Mouse (Mus musculus) midbrain, embryonic 15.5 days (tissue): ENCODE measurements around the gene Tenm1. TPM values are rescaled to one million over a fixed set of nuclear protein-coding genes. Genes with fewer than 3 reads are reported as not detected.

Source experiments
- ATAC-seq: fragments of 200-750 bp; cut with Nextera tagmentation; replicated peaks from 2 replicates; pipeline ENCODE4 v1.8.0; 2017; ENCODE audit warnings: moderate TSS enrichment
- H3K27ac ChIP-seq: fragments of 300-500 bp; sonication (generic); 2 replicates; pipeline ENCODE4 v1.5.1; 2015; ENCODE audit warnings: mild to moderate bottlenecking, inconsistent platforms
- H3K27me3 ChIP-seq: fragments of 300-500 bp; sonication (generic); replicated peaks from 2 replicates; pipeline ENCODE4 v1.6.1; 2015; ENCODE audit warnings: inconsistent platforms
- H3K36me3 ChIP-seq: fragments of 300-500 bp; sonication (generic); replicated peaks from 2 replicates; pipeline ENCODE4 v1.6.1; 2015; ENCODE audit warnings: inconsistent platforms
- H3K4me1 ChIP-seq: fragments of 300-500 bp; sonication (generic); 2 replicates; pipeline ENCODE4 v1.6.1; 2015; ENCODE audit warnings: inconsistent platforms
- H3K4me2 ChIP-seq: fragments of 300-500 bp; sonication (generic); 2 replicates; pipeline ENCODE4 v1.6.1; 2015; ENCODE audit warnings: inconsistent platforms, mild to moderate bottlenecking, moderate library complexity
- H3K4me3 ChIP-seq: fragments of 300-500 bp; sonication (generic); 2 replicates; pipeline ENCODE4 v1.5.1; 2015; ENCODE audit warnings: mild to moderate bottlenecking, inconsistent platforms
- H3K9ac ChIP-seq: fragments of 300-500 bp; sonication (generic); 2 replicates; pipeline ENCODE4 v1.6.1; 2015; ENCODE audit warnings: mild to moderate bottlenecking, inconsistent platforms
- H3K9me3 ChIP-seq: fragments of 300-500 bp; sonication (generic); 2 replicates; pipeline ENCODE4 v1.6.1; 2016; ENCODE audit warnings: inconsistent platforms
- WGBS: fragments of 180-500 bp; shearing (Covaris S2); methylation state at CpG from one replicate; pipeline ENCODE4 v1.1.7; 2015; ENCODE audit warnings: mixed read lengths; 5-methylcytosine and 5-hydroxymethylcytosine counted together
- polyA plus RNA-seq: library from polyadenylated mRNA; unstranded; fragments of >200 nt; fragmentation: Nextera tagmentation; extraction: Ambion mirVana; gene quantifications from 2 replicates; pipeline ENCODE4 v1.2.1, GENCODE M21; 2015

Gene Tenm1
- polyA plus RNA-seq, 1 experiment from 2014 or later: 39.2 TPM

GRCm38 (mm10) chrX:43205003-43205402 lies 223.9 kb downstream of the Tenm1 start:
- Histone ChIP-seq H3K4me1 (no peaks in the 10 kb centered on the region), H3K36me3 (no peaks in the 10 kb centered on the region), H3K9me3 (no peaks in the 10 kb centered on the region), H3K9ac (no peak overlapping the region), H3K4me3 (no peak overlapping the region), H3K27me3 (no peaks in the 10 kb centered on the region), H3K27ac (no peak overlapping the region), H3K4me2 (no peak overlapping the region)
- no peak for ATAC-seq
- 93% methylated on average over 3 of the region's 3 CpGs for WGBS

DNA sequence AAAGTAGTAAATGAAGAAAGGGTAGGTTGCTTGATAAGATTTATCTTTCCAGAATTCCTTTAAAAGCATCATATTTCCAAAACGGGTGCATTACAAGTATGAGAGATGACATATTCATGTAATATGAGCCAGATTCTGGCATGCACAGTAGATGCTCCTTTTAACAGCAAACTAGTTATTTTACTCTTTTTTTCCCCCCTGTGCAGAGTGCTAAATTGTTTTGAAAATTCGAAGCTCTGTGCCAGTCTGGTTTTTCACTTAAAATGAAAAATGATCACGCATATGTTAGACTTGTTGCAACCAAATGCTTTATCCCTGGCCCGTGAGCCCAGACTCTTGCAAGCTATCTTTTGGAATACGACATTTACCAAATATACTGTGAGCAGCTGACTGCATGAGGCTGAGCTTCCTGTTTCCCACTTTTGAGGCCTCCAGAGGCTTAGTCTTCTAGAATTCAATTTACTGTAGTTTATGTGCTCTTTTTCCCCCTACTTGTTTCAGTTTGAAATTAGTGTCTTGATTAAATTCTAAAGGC lies 226.6 kb downstream of the Tenm1 start:
- Histone ChIP-seq H3K9me3 (no peaks in the 10 kb centered on the region), H3K4me1 (no peaks in the 10 kb centered on the region), H3K27ac (no peak overlapping the region), H3K9ac (no peak overlapping the region), H3K4me3 (no peak overlapping the region), H3K4me2 (no peak overlapping the region), H3K27me3 (no peaks in the 10 kb centered on the region), H3K36me3 (no peaks in the 10 kb centered on the region)
- 86% methylated on average over 5 of the region's 5 CpGs for WGBS
- ATAC-seq: no peak

- 91% methylated on average over 1 of the region's 1 CpGs for WGBS
- Histone ChIP-seq H3K27ac (no peak overlapping the region), H3K4me3 (no peak overlapping the region), H3K9ac (no peak overlapping the region), H3K4me1 (no peaks in the 10 kb centered on the region), H3K9me3 (no peaks in the 10 kb centered on the region), H3K27me3 (no peaks in the 10 kb centered on the region), H3K4me2 (no peak overlapping the region), H3K36me3 (no peaks in the 10 kb centered on the region)
- no peak for ATAC-seq
Observed at GRCm38 (mm10) chrX:43182975-43183374, 246.0 kb downstream of the Tenm1 start.

GRCm38 (mm10) chrX:43151561-43151960 lies 277.4 kb downstream of the Tenm1 start:
- no peaks in the 10 kb centered on the region for H3K9me3 ChIP-seq
- ATAC-seq: no peak
- H3K27me3 ChIP-seq: no peaks in the 10 kb centered on the region
- no peak overlapping the region for H3K4me2 ChIP-seq
- no peak overlapping the region for H3K9ac ChIP-seq
- no peaks in the 10 kb centered on the region for H3K36me3 ChIP-seq
- WGBS: 85% methylated on average over 3 of the region's 3 CpGs
- no peak overlapping the region for H3K4me3 ChIP-seq
- no peak overlapping the region for H3K27ac ChIP-seq
- H3K4me1 ChIP-seq: no peaks in the 10 kb centered on the region

DNA sequence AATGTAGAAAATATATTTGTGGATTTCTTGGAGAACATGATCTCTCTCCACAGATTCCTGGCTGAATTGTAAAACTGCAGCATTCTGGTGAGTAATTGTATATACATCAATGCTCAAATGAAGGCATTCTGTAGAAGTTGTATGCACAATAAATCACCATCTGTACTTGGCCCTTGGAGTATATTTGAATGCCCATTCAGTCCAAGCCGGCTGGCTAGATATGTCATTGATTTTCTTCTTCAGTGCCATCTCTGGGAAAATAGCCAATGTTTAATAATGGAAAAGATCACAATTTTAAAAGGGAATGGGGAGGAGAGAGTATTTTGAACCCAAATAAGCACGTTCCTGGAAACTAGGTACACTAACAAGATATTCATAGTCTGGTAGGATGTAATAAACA lies 299.2 kb downstream of the Tenm1 start:
- WGBS: 53% methylated on average over 2 of the region's 2 CpGs
- ATAC-seq: no peak
- Histone ChIP-seq H3K9ac (no peak overlapping the region), H3K9me3 (no peaks in the 10 kb centered on the region), H3K36me3 (no peaks in the 10 kb centered on the region), H3K27ac (no peak overlapping the region), H3K4me1 (no peaks in the 10 kb centered on the region), H3K27me3 (no peaks in the 10 kb centered on the region), H3K4me2 (no peak overlapping the region), H3K4me3 (no peak overlapping the region)

DNA sequence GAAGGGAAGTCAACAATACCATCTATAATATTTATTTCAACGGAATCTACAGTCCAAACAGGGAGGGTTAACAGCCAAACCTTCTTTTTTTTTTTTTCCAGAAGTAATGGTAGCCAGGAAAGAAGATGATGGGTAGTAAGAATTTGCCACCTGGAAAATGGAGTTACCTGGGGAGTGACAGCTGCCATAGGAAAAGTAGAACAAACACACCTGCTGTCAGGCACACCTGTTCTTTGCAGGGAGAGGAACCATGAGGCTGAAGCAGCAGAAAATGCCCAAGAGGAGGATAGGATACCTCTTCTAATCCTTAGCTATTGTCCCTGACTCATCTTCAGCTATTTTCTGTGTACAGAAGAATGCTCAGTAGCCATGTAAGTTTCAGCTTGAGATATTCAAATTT lies 306.4 kb downstream of the Tenm1 start:
- Histone ChIP-seq H3K9me3 (no peaks in the 10 kb centered on the region), H3K4me3 (no peak overlapping the region), H3K4me2 (no peak overlapping the region), H3K9ac (no peak overlapping the region), H3K36me3 (no peaks in the 10 kb centered on the region), H3K27me3 (no peaks in the 10 kb centered on the region), H3K4me1 (no peaks in the 10 kb centered on the region), H3K27ac (no peak overlapping the region)
- ATAC-seq: no peak
- WGBS: 81% methylated on average over 1 of the region's 1 CpGs

GRCm38 (mm10) chrX:43122001-43122400 lies 306.9 kb downstream of the Tenm1 start:
- H3K4me1 ChIP-seq: no peaks in the 10 kb centered on the region
- no peaks in the 10 kb centered on the region for H3K27me3 ChIP-seq
- H3K9ac ChIP-seq: no peak overlapping the region
- no peak for ATAC-seq
- no peak overlapping the region for H3K4me3 ChIP-seq
- no peak overlapping the region for H3K27ac ChIP-seq
- H3K36me3 ChIP-seq: no peaks in the 10 kb centered on the region
- no peaks in the 10 kb centered on the region for H3K9me3 ChIP-seq
- 82% methylated on average over 1 of the region's 1 CpGs for WGBS
- H3K4me2 ChIP-seq: no peak overlapping the region

DNA sequence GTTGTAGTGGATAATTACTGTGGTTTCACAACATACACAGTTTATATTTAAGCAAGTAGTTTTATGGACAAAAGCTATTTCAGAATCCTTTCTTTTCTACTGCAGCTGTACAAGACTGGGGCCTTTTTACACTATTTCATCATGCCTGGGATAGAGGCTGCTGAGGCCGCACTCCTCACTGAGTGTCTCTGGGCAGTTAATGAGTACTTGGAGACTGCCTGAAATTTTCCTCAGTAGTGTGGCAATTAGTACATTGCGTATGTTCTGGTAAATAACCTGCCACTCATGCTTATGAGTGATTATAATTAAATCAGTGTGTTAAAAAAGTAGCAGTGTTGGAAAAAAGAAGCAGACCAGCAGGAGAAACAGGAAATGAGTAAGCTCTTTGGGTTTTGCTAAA lies 442.8 kb downstream of the Tenm1 start:
- Histone ChIP-seq H3K4me2 (no peak overlapping the region), H3K4me1 (no peaks in the 10 kb centered on the region), H3K4me3 (no peak overlapping the region), H3K36me3 (no peaks in the 10 kb centered on the region), H3K9ac (no peak overlapping the region), H3K27ac (no peak overlapping the region), H3K9me3 (no peaks in the 10 kb centered on the region), H3K27me3 (no peaks in the 10 kb centered on the region)
- ATAC-seq: no peak
- 67% methylated on average over 2 of the region's 2 CpGs for WGBS

- Histone ChIP-seq H3K4me2 (no peak overlapping the region), H3K27ac (no peak overlapping the region), H3K36me3 (no peaks in the 10 kb centered on the region), H3K9me3 (no peaks in the 10 kb centered on the region), H3K4me3 (no peak overlapping the region), H3K4me1 (no peaks in the 10 kb centered on the region), H3K27me3 (no peaks in the 10 kb centered on the region), H3K9ac (no peak overlapping the region)
- no peak for ATAC-seq
- 0% methylated on average over 1 of the region's 1 CpGs for WGBS
Observed at GRCm38 (mm10) chrX:42973562-42973961, 455.4 kb downstream of the Tenm1 start.

DNA sequence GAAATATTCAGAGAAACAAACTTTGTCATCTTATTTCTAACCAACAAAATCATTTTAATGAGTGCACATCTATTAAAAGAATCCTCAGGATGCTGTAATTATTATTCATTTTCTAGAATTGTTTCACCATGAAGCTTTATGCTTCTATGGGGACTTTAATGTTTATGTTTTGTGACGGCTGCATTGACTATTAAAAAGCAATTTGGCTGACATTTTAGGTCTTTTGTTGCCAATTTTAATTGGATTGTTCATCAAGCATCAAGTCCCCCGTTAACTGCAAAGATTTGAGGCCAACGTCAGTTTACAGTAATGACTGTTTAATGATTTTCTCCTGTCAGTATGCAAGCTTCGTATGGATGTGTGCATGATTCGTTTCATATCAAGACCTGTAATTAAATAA lies 461.3 kb downstream of the Tenm1 start:
- no peak overlapping the region for H3K9ac ChIP-seq
- no peaks in the 10 kb centered on the region for H3K9me3 ChIP-seq
- no peak overlapping the region for H3K4me2 ChIP-seq
- H3K36me3 ChIP-seq: no peaks in the 10 kb centered on the region
- H3K4me1 ChIP-seq: no peaks in the 10 kb centered on the region
- no peak overlapping the region for H3K27ac ChIP-seq
- H3K27me3 ChIP-seq: no peaks in the 10 kb centered on the region
- ATAC-seq: no peak
- no peak overlapping the region for H3K4me3 ChIP-seq
- WGBS: 57% methylated on average over 5 of the region's 5 CpGs

GRCm38 (mm10) chrX:42861731-42862130 lies 567.2 kb downstream of the Tenm1 start:
- no peak for ATAC-seq
- H3K9ac ChIP-seq: no peak overlapping the region
- no peak overlapping the region for H3K4me3 ChIP-seq
- no peaks in the 10 kb centered on the region for H3K27me3 ChIP-seq
- 83% methylated on average over 1 of the region's 1 CpGs for WGBS
- no peak overlapping the region for H3K4me2 ChIP-seq
- H3K27ac ChIP-seq: no peak overlapping the region
- H3K9me3 ChIP-seq: no peaks in the 10 kb centered on the region
- H3K4me1 ChIP-seq: no peaks in the 10 kb centered on the region
- no peaks in the 10 kb centered on the region for H3K36me3 ChIP-seq

DNA sequence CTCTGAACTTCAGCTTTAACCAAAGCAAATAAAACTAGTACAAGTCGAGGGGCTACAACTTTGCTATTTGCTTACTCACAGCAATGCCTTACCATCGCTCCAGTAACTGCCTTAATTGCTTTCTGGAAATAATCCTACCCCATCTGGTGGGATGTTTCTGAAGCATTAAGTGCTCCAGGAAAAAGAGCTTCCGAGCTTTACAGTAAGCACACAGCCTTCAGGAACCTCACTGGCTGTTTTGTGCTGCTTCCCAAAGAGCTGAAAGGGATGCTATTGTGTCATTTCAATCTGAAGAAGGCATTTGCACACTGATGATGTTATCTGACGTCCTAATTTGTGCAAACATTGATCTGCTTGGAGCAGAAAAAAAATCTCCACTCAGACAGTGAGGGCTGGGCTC lies 647.4 kb downstream of the Tenm1 start:
- Histone ChIP-seq H3K4me2 (no peak overlapping the region), H3K27ac (no peak overlapping the region), H3K4me3 (no peak overlapping the region), H3K9ac (no peak overlapping the region), H3K4me1 (no peaks in the 10 kb centered on the region), H3K27me3 (no peaks in the 10 kb centered on the region), H3K36me3 (no peaks in the 10 kb centered on the region), H3K9me3 (no peaks in the 10 kb centered on the region)
- WGBS: 42% methylated on average over 4 of the region's 4 CpGs
- no peak for ATAC-seq

- H3K4me2 ChIP-seq: no peak overlapping the region
- 74% methylated on average over 3 of the region's 3 CpGs for WGBS
- no peak overlapping the region for H3K9ac ChIP-seq
- no peaks in the 10 kb centered on the region for H3K4me1 ChIP-seq
- H3K9me3 ChIP-seq: no peaks in the 10 kb centered on the region
- no peaks in the 10 kb centered on the region for H3K27me3 ChIP-seq
- no peaks in the 10 kb centered on the region for H3K36me3 ChIP-seq
- ATAC-seq: no peak
- H3K4me3 ChIP-seq: no peak overlapping the region
- no peak overlapping the region for H3K27ac ChIP-seq
Observed at GRCm38 (mm10) chrX:42718078-42718785, 710.7 kb downstream of the Tenm1 start.
